Mouse (Mus musculus): ENCODE measurements at regions not wholly inside any gene's neighbourhood (a gene's known extent, or its start where the extent isn't known, plus 50 kb on each side); places are given as distances from the start of the nearest gene placed in this dataset.

DNA sequence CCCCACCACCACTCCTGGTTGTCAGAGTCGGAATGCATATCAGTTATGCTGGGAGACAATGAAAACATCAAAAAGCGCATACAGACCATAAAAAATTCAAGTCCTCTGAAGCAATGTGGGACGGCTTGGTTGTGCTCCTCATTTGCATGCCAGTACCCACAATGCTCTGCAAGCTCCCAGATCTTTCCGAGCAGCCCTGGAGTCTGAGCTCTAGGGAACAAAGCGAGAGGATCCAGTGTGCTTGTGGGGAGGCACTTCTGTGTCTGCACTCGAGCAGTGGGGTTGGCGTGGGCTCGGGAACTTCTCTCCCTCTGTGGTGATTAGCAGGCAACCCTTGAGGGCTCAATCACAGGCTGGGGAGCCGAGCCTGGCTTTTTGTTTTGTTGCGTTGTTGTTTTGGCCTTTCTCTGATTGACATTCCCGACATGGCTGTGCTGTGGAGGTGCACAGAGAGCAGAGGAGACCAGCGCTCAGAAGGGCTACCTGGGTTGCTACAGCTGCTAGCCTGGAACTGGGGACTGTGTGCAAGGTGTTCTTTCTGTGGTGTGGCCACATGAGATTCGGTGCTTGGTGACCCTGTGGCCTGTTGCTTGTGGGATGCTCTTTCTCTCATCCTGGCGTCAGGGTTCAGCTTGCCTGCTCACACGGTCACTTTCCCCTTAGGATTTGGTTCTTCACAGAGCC is 66.1 kb upstream of the Habp2 start:
- Histone ChIP-seq H3K27ac (peak overlapping the region; percentile 42; the same call in 1 of the 2 replicates), H3K9me3 (replicated peaks) (no peaks in the 10 kb centered on the region), H3K27me3 (ENCODE audit: low read depth, poor library complexity, severe bottlenecking) (peaks cover 12% of the 10 kb centered on the region), H3K4me1 (peaks cover 81% of the 10 kb centered on the region), H3K4me3 (no peak overlapping the region), H3K36me3 (no peaks in the 10 kb centered on the region)
- WGBS: 77% methylated on average over 15 of the region's 15 CpGs
- DNase-seq (ENCODE audit: low spot score): no peak

DNA sequence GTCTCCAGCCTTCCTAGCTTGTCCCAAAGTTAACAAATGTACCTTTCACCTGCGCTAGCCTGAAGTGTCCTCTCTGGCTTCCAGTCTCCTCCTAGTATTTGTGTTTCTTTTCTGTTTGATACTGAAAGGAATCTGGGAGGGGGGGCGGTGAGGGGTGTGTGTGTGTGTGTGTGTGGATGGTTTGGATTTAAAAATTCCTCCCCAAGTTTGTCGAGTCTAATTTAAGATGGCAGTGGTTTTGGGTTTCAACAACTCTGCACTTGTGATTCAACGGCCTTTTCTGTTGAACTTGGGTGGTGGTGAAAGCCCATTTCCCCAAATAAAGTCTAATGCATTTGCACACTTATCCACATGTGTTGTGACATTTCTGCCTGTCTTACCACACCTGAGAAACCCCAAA is 64.4 kb upstream of the Habp2 start:
- Histone ChIP-seq H3K27me3 (ENCODE audit: low read depth, poor library complexity, severe bottlenecking) (peaks cover 15% of the 10 kb centered on the region), H3K4me3 (no peak overlapping the region), H3K4me1 (peaks cover 74% of the 10 kb centered on the region), H3K27ac (no peak overlapping the region), H3K9me3 (replicated peaks) (no peaks in the 10 kb centered on the region), H3K36me3 (no peaks in the 10 kb centered on the region)
- WGBS: 76% methylated on average over 4 of the region's 4 CpGs
- DNase-seq (ENCODE audit: low spot score): no peak

GRCm38 (mm10) chr19:56225039-56225438 is 61.9 kb upstream of the Habp2 start:
- Histone ChIP-seq H3K36me3 (no peaks in the 10 kb centered on the region), H3K4me1 (peaks cover 53% of the 10 kb centered on the region), H3K27ac (no peak overlapping the region; the same call in 1 of the 2 replicates), H3K27me3 (ENCODE audit: low read depth, poor library complexity, severe bottlenecking) (peaks cover 15% of the 10 kb centered on the region), H3K4me3 (no peak overlapping the region), H3K9me3 (replicated peaks) (no peaks in the 10 kb centered on the region)
- WGBS: 18% methylated on average over 7 of the region's 7 CpGs
- no peak for DNase-seq (ENCODE audit: low spot score)

DNA sequence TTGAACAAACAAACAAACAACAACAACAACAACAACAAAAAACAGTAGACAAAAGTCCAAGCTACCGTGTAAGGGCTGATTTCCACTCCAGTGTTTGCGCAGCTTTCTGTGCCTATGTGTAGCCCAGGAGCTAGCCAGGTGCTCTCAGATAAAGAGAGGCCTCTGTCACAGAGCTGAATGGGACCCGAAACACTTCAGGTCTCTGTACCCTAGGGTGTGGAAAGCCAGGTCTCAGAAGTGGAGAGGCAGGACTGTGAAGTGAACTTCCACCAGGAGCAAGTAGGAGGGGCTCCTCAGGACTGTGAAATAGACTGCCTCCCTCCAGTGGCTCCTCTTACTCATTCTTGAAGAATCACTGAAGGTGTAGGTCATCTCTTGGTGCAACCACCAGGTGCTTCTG is 61.4 kb upstream of the Habp2 start:
- WGBS: 85% methylated on average over 3 of the region's 3 CpGs
- Histone ChIP-seq H3K4me1 (peaks cover 53% of the 10 kb centered on the region), H3K27ac (no peak overlapping the region), H3K36me3 (no peaks in the 10 kb centered on the region), H3K27me3 (ENCODE audit: low read depth, poor library complexity, severe bottlenecking) (peaks cover 15% of the 10 kb centered on the region), H3K4me3 (no peak overlapping the region), H3K9me3 (replicated peaks) (no peaks in the 10 kb centered on the region)
- no peak for DNase-seq (ENCODE audit: low spot score)

DNA sequence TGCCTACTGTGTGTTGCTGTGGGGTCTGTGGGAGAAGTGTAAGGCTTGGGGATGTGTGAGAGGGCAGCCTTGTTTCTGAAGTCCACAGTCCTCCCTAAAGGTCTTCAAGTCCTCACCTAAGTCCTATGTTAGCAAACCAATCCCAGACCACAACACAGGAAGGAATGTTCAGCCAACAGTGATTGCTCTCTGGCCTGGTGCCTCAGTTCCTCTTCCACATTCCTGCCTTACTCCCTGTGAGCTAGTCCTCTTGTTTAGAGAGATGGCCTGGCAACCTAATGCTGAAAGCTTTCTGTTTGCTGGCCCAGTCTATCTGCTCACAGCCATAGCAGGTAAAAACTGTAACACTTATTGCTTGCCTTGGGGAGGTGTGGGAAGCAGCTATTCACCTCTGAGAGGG is 58.4 kb upstream of the Habp2 start:
- H3K36me3 ChIP-seq: no peaks in the 10 kb centered on the region
- H3K4me1 ChIP-seq: peaks cover 35% of the 10 kb centered on the region
- no peak overlapping the region for H3K27ac ChIP-seq
- no peak for DNase-seq (ENCODE audit: low spot score)
- H3K4me3 ChIP-seq: no peak overlapping the region
- H3K9me3 ChIP-seq (replicated peaks): 0 out of 2 replicates have a peak, but pooled peaks cover 5% of the 10 kb centered on the region
- H3K27me3 ChIP-seq (ENCODE audit: low read depth, poor library complexity, severe bottlenecking): peaks cover 6% of the 10 kb centered on the region; the same call in 1 of the 2 replicates

DNA sequence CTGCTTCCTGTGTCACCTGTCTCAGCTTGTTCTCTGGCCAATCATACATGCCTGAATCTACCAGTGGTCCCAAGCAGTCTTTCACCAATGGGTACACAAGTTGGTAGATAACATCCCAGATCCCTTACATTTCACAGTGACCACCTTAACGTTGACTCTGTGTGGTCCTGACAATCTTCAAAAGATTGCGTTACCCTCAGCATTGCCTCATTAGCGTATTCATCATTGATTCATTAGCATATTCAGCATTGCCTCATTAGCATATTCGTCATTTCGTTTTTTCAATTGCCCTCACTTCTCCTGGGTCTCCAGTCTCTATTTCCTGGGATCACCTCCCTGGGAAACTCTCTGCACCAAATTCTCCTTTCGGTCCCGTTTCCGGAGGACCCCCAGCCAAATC is 55.5 kb upstream of the Habp2 start:
- 83% methylated on average over 8 of the region's 8 CpGs for WGBS
- H3K36me3 ChIP-seq: no peaks in the 10 kb centered on the region
- H3K27ac ChIP-seq: peak overlapping the region; percentile 26; the same call in 1 of the 2 replicates
- DNase-seq (ENCODE audit: low spot score): no peak
- 0 out of 2 replicates have a peak, but pooled peaks cover 5% of the 10 kb centered on the region for H3K9me3 ChIP-seq (replicated peaks)
- H3K4me3 ChIP-seq: no peak overlapping the region
- peaks cover 29% of the 10 kb centered on the region for H3K4me1 ChIP-seq
- 0 out of 2 replicates have a peak, but pooled peaks cover 3% of the 10 kb centered on the region for H3K27me3 ChIP-seq (ENCODE audit: low read depth, poor library complexity, severe bottlenecking)

- H3K9me3 ChIP-seq (replicated peaks): 0 out of 2 replicates have a peak, but pooled peaks cover 5% of the 10 kb centered on the region
- H3K36me3 ChIP-seq: no peaks in the 10 kb centered on the region
- WGBS: 73% methylated on average over 9 of the region's 9 CpGs
- H3K4me1 ChIP-seq: peaks cover 32% of the 10 kb centered on the region
- 0 out of 2 replicates have a peak, but pooled peaks cover 1% of the 10 kb centered on the region for H3K27me3 ChIP-seq (ENCODE audit: low read depth, poor library complexity, severe bottlenecking)
- H3K4me3 ChIP-seq: no peak overlapping the region
- no peak for DNase-seq (ENCODE audit: low spot score)
- peak overlapping the region; percentile 26; the same call in 1 of the 2 replicates for H3K27ac ChIP-seq
These were observed 55.1 kb upstream of the Habp2 start for GRCm38 (mm10) chr19:56231849-56232248.

- WGBS: 77% methylated on average over 7 of the region's 7 CpGs
These were observed 54.7 kb upstream of the Habp2 start for GRCm38 (mm10) chr19:56232269-56232668.

GRCm38 (mm10) chr19:56232950-56233349 is 54.0 kb upstream of the Habp2 start:
- Histone ChIP-seq H3K36me3 (no peaks in the 10 kb centered on the region), H3K4me1 (peaks cover 34% of the 10 kb centered on the region), H3K4me3 (no peak overlapping the region), H3K27me3 (ENCODE audit: low read depth, poor library complexity, severe bottlenecking) (no peaks in the 10 kb centered on the region), H3K27ac (no peak overlapping the region), H3K9me3 (replicated peaks) (0 out of 2 replicates have a peak, but pooled peaks cover 5% of the 10 kb centered on the region)
- 95% methylated on average over 5 of the region's 5 CpGs for WGBS
- DNase-seq (ENCODE audit: low spot score): no peak

More at GRCm38 (mm10) chr19:56232269-56232668, 54.7 kb upstream of the Habp2 start:
- 0 out of 2 replicates have a peak, but pooled peaks cover 5% of the 10 kb centered on the region for H3K9me3 ChIP-seq (replicated peaks)
- H3K4me3 ChIP-seq: no peak overlapping the region
- H3K27ac ChIP-seq: peak overlapping the region; percentile 51; the same call in 1 of the 2 replicates
- no peaks in the 10 kb centered on the region for H3K27me3 ChIP-seq (ENCODE audit: low read depth, poor library complexity, severe bottlenecking)
- H3K4me1 ChIP-seq: peaks cover 32% of the 10 kb centered on the region
- H3K36me3 ChIP-seq: no peaks in the 10 kb centered on the region
- no peak for DNase-seq (ENCODE audit: low spot score)

DNA sequence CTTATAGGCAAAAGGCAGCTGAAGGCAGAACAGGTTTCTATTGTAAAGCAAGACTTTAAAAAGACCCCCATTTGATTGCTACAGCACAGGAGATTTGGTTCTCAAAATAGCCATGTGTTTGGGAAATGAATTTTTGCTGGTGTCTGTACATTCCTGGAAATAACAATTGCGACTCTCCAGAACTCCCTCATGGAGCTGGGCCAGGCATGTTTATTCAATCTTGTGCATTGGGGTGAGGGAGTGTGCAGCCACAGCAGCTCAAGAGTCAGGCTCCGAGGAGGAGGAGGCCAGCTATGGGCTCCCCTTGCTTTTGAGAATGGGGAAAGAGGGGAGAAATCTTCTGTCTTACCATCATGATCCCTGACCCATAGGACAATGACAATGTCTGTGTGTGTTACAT is 51.9 kb upstream of the Habp2 start:
- 81% methylated on average over 2 of the region's 2 CpGs for WGBS
- DNase-seq (ENCODE audit: low spot score): no peak
- H3K4me3 ChIP-seq: no peak overlapping the region
- H3K27me3 ChIP-seq (ENCODE audit: low read depth, poor library complexity, severe bottlenecking): no peaks in the 10 kb centered on the region
- no peak overlapping the region; the same call in 1 of the 2 replicates for H3K27ac ChIP-seq
- no peaks in the 10 kb centered on the region for H3K36me3 ChIP-seq
- H3K9me3 ChIP-seq (replicated peaks): 0 out of 2 replicates have a peak, but pooled peaks cover 5% of the 10 kb centered on the region
- peaks cover 42% of the 10 kb centered on the region for H3K4me1 ChIP-seq

Measured in limb, embryonic 10.5 days (tissue).